Mouse (Mus musculus): ENCODE measurements around the gene Rhob.

Rhob gene

GRCm38 (mm10) chr12:8450028-8450427, 49.8 kb downstream of the Rhob start:
- no peak for DNase-seq (ENCODE audit: low read depth, low spot score)

All from CD4-positive helper T cell, adult 2 months (primary cell).